Mouse (Mus musculus): ENCODE measurements around the gene Fmn2.

Fmn2 gene

GRCm38 (mm10) chr1:174501661-174502030 is at the start of gene Fmn2:
TSS of gene Fmn2 (plus strand) at chr1:174501825.
- DNase-seq: peak in 1 of 2 experiments; percentile 19

DNA sequence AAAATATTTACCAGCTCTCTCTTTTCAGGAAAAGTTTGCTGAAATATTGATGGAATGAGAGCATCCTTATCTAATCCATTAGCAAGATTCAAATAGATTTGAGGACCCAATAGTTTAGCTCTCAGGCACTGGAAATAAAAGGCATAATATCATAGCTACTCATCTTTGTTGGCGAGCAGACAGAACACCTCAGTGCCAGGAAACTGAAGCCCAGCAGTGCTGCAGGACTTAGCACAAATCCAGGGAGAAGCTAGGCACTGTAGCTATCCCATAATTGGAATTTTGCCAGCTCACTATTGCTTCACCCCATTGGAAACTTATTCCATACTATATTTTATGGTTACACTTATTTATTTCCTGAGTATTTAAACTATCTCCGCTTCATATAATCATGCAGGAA is 46.5 kb upstream of the Fmn2 start:
- no peak for DNase-seq

DNA sequence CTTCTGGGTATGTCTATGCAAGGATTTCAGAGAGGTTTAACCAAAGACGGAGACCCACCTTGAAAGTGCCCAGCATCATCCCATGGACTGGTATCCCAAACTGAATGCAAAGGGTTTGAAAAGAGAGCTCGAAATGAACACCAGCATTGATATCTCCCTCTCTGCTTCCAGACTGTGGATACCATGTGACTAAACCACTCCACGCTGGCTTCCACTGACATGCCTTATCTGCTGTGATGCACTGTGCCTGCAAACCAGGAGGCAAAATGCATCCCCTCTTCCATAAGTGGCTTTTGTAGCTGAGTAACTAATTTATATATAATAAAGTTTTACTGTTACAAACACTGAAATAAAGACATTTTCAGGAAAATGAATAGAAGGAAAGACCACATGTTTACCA is 36.2 kb upstream of the Fmn2 start:
- no peak for DNase-seq

- no peak for DNase-seq
These were observed 35.4 kb upstream of the Fmn2 start for GRCm38 (mm10) chr1:174466240-174466639.

DNA sequence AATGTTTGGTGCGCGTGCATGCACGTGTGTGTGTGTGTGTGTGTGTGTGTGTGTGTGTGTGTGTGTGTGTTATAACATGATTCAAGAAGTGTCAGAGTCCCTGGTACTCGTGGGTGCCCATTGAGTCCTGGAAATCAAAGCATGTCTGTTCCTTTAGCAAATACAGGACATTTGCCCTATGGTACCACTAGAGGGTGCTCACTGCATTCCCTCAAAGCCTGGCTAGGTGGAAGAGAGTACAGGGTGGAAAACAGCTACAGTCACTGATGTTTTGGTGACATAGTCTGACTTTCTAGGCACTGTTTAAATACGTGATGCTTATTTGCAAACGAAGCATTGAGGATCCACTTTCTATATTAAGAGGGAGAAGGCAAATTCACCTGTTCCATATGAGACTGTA is 31.9 kb upstream of the Fmn2 start:
- DNase-seq: peak in 1 of 2 experiments; percentile 4

DNA sequence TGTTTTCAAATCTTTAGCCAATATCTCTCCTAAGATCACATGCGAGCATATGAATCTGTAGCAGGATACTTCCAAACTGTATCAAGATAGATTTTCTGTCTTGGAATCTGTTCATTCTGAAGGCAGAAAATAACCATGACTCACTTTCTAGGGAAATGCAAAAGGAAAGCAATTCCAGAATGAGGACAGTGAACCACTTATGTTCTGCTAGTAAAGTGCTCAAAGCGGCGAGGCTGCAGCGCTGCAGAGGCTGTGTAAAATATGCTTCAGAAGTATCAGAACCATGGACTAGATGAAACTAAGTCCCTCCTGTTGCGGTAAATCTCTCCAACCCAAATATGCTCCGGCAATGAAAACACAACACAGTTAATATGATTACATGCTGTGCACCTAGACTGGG is 19.1 kb upstream of the Fmn2 start:
- DNase-seq: no peak

DNA sequence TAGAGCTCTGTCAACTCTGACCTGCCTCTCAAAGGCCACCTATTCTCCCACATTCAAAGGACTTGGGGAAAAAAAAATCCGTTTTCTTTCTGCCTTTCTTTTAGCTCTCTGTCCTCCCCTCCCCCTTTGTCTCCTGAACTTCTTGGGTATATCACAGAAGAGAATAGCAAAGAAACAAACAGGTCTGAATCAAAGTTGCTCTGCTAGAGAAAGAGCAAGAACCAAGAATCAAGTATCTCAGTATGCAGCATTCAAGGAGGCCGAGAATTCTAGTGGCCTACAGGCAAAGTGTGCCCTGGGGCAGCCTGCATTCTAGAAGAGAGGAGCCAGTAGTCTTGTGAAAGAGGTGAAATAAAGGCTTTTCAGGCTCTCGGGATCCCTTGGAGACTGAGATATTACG is 1.6 kb upstream of the Fmn2 start:
- no peak for DNase-seq

DNA sequence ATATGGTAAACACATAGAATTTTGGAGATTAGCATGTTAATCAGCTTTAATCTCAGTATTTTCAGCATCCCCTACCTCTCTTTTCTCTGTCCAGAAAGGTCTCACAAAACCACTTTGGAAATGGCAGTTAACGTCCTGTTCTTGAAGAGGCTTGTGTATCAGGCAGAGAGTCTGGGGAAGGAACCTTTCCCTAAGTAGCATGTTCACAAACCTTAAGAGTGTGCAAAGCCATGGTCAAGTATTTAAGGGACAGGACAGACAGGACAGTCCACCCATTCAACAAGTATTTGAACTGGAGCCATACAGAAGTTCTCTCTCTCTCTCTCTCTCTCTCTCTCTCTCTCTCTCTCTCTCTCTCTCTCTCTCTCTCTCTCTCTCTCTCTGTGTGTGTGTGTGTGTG is 614 bp upstream of the Fmn2 start:
- DNase-seq: no peak

- DNase-seq: no peak
These were observed 613 bp downstream of the Fmn2 start for GRCm38 (mm10) chr1:174502031-174502845.

GRCm38 (mm10) chr1:174502846-174503745 is 1.5 kb downstream of the Fmn2 start:
- DNase-seq: peak; percentile 4 to 21

GRCm38 (mm10) chr1:174508571-174509110 is 7.0 kb downstream of the Fmn2 start:
- no peak for DNase-seq

GRCm38 (mm10) chr1:174513419-174513818 is 11.8 kb downstream of the Fmn2 start:
- no peak for DNase-seq

- DNase-seq: no peak
These were observed 20.5 kb downstream of the Fmn2 start for GRCm38 (mm10) chr1:174521976-174522770.

GRCm38 (mm10) chr1:174522809-174523511 is 21.3 kb downstream of the Fmn2 start:
- no peak for DNase-seq

DNA sequence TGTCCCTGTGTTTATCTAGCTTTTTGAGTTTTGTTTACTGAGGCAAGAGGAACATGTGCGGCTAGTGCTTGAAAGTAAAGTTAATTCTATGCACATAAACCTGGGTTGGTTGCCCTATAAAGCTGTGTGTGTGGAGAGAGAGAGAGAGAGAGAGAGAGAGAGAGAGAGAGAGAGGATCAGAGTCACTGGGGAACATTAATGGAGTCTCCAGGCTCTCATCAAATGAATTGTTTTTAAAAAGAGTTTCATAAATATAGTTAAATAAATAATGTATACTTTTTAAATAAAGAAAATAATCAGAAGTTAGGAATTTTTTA is 21.8 kb downstream of the Fmn2 start:
- DNase-seq: no peak

GRCm38 (mm10) chr1:174536742-174537453 is 35.3 kb downstream of the Fmn2 start:
- peak in 1 of 2 experiments; percentile 1 for DNase-seq

DNA sequence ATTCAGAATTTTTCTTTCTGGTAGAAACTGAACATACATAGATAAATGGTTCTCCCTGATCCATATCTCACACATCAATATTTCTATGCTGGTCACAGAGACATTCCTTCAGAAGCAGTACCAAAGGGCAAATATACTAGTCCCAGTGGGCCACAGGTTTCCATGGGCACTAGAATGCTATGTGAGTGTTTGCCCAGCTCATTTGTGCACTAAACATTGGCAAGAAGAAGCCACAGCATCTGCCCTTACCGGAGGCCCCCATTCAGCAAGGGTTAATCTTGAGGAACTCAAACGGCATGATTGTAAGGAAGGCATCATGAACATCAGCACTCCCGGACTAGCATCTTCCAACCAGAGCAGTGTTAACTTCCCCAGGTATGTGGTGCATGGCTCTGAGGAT is 35.9 kb downstream of the Fmn2 start:
- DNase-seq: no peak

DNA sequence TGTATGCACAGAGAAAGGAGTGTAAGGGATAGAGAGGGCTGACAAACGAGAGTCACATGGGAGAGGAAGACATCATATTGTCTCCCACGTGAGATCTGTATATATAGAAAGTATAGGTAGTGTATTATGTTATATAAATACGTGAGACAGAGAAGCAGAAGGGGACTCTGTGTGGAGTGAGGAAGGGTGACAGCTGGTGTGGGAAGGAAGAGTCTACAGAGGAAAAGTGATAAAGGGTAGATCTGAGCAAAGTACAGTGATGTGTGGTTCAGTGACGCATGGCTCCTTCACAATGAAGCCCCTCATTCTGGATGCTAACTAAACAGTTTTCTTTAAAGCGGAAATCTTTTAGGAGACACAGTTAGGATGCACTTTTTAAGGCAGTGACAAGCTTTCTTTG is 46.7 kb downstream of the Fmn2 start:
- DNase-seq: no peak

GRCm38 (mm10) chr1:174553272-174554007 is 51.8 kb downstream of the Fmn2 start:
- DNase-seq: peak; percentile 6 to 14

DNA sequence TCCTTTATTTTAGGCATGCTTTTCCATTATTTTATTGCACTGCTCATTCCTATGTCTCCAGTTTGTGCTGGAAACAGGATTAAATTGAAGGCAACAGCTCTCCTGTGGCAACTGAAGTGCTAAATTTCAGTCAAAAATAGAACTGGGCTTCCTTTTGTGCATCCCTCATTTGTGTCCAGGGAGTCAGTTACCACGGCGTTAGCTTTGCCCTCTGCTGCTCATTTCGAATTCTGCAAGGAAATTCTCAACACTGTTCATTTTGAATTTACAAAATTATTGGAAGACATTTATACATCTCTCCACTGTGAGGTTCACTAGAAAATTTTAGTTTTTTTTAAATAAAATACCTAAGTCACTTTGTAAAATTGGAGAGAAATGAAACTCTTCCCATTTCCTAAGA is 53.8 kb downstream of the Fmn2 start:
- DNase-seq: no peak

DNA sequence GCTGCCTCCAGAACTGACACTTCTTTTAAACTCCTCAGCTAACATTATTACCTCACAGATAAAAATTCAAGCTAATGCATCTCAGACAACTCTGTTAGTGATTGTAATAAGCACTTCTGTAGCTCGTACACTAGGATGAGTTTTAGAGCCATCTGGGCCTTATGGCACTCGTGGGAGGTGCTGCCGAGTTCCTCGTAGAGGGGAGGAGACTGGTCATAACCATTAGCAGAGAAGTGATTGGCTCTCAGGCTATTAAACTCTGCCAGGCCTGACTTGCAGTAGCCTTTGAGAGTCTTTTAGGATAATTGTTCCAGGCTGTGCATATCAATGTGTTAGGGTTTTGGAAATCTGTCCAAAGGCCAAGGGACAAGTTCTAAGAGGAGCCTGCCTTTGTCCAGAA is 55.6 kb downstream of the Fmn2 start:
- DNase-seq: no peak
